Mouse (Mus musculus): ENCODE measurements around the gene Arhgef12.

- TF ChIP-seq CTCF (IDR thresholded peaks at IDR 0.05; ENCODE audit: extremely low read depth, insufficient read depth, low read length): no peak
- TF ChIP-seq POLR2A (IDR thresholded peaks at IDR 0.05; ENCODE audit: extremely low read depth, insufficient read depth, low read length): no peak
These were observed 1.0 kb upstream of the Arhgef12 start for GRCm38 (mm10) chr9:43108081-43108480.

Data from cortical plate, adult 2 months (tissue).